Mouse (Mus musculus) neutrophil, adult 65 days (primary cell): ENCODE data around the gene 2410141K09Rik. TPM values are rescaled to one million over a fixed set of nuclear protein-coding genes. Genes with fewer than 3 reads are reported as not detected.

Experiments used
- total RNA-seq: library from RNA; stranded (reverse); gene quantifications from 2 replicates; pipeline ENCODE4 v1.2.4, GENCODE M21; 2023

The 2410141K09Rik gene
- not detected in 2 replicates for total RNA-seq

DNA sequence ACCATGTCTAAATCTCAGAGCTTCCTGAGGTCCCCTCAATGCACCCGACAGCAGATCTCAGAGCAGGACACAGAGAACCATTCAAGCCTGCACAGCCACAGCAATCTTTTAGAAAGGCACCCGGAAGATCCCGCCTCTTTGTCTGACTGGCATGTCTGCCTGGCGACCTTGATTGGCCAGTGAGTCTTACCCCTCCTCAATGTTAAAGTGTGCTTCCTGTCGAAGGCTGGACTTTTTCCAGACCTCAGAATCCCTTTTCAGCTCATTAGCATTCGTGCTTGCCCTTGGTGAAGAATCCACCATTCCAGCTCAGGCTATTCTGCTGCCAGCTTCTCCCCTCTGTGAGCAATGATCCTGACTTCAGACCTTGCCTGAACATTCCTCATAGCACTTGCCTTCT lies at the start of gene 2410141K09Rik:
Gene 2410141K09Rik (minus strand): TSS at position 101 of the 400 bp plus-strand sequence.

Other genes with a start within 250 kb of the 2410141K09Rik start
- not detected in 2 replicates for gene Gm10772, start 213.5 kb downstream of the 2410141K09Rik start, total RNA-seq